Mouse (Mus musculus) gastrocnemius, postnatal 10 days (tissue): ENCODE data around the gene Bag5. TPM values are rescaled to one million over a fixed set of nuclear protein-coding genes. Genes with fewer than 3 reads are reported as not detected.
"Not testable (repeated sequence)": the region's sequence is repeated elsewhere in the genome, so short reads cannot be mapped to it uniquely, and the experiment has no call there.

Experiments used
- DNase-seq: peaks from one replicate; pipeline ENCODE4 v3.0.0; 2021; ENCODE audit warnings: mixed read lengths
- total RNA-seq, 2 experiments: library from RNA; stranded (reverse); gene quantifications; 2 replicates each; pipeline ENCODE4 v1.2.3; 2021

Gene Bag5
- total RNA-seq, 2 experiments from 2014 or later, result 17.5 to 21.1 TPM

- DNase-seq, result not testable (repeated sequence)
These were observed 23.6 kb upstream of the Bag5 start for GRCm38 (mm10) chr12:111736676-111737075.

DNA sequence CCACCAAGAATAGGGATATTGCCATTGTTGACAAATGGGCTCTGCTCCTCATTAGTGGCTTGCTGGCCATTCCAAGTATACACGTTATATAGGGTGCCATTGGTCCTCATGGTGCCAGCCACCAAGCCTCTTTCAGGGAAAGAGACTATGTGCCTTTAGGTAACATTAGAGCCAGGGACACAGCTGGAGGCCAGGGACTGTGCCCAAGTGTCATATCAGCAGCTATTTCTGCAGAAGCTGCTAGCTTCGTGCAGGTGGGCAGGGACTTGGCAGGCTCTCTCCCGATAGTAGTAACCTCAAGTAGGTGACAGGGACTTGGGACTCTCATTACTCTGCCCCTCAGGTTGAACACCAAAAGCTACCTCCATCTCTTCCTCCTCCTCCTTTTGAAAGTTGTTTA, 21.9 kb upstream of the Bag5 start:
- DNase-seq, result no peak

GRCm38 (mm10) chr12:111732921-111733320, 19.9 kb upstream of the Bag5 start:
- no peak for DNase-seq

DNA sequence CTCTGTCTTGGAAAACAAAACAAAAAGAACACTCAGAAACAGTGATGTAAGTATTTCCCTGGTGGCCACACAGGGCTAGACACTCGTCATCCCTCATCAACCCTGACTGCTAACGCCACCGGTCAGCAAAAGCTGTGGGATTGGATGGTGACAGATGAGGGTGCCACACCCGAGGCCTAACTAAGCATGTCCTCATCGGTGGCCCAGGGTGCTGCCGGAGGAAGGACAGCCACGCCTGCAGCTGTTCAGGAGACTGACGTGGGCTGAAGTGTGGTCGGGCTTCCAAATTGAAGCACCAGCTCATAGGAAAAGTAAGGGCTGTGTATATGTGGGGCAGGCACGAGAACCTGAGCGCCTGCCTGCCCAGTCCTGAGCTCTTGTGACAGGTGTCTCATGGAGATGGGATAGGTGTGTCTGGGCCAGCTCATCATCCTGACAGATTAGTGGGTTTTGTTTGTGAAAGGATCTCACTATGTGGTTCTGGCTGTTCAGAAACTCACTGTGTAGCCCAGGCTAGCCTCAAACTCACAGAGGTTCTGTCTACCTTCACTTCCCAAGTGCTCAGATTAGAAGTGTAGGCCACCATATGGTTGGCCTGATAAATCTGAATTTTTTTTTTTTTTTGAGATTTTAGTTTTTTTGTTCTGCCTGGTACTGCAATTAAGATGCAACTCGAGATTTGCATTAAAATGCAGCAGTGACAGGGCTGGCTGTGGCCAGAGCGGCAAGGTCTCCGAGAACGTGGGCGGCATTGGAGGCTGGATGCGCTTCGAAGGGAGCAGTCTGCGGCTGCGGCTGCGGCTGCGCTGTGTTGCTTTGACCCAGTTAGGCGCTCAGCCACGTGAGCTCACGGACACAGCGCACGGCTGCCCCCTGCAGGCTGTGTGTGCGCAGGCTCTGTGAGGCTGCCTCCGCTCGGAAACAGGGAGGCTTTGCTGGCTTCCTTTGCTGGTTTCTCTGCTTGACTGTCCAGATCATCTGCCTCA, 19.1 kb upstream of the Bag5 start:
- peak; percentile 91 for DNase-seq

DNA sequence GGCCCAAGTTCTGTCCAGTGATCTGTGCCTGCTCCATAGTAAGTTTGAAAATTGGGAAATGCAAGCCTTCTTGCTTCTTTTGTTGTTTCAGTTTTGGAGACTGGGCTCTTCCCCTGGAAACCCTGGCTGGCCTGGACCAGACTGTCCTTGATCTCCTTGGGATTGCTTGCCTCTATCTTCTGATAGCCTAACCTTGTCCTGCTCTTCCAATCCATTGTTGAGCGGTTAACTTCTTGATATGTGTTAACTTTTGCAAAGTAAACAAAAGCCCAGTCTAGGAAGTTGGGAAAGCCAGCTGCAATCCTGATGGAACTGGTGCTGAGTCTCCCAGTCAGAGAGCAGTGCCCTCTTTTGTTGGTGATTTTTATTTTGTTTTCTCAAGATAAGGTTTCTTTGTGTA, 14.9 kb upstream of the Bag5 start:
- DNase-seq, result no peak

DNA sequence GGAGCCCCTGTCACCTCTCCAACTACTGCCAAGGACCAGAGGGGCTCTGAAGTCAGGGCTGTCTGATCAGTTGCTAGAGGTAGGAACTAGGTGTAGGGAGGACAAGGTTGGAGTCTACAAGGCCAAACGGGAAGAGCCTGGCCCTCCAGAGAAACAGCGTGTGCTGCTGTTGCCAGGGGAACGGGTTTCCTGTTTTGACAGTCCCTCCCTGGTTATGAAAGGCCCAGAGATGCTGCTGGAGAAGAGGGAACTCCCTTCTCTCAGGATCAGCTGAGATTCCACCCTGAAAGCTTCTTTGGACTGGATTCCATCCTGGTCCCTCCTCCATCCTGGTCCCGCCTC, 13.0 kb upstream of the Bag5 start:
- no peak for DNase-seq

- DNase-seq, result no peak
These were observed 12.5 kb upstream of the Bag5 start for GRCm38 (mm10) chr12:111725338-111726121.

- DNase-seq, result peak; percentile 53
These were observed 11.7 kb upstream of the Bag5 start for GRCm38 (mm10) chr12:111724638-111725337.

- peak; percentile 76 for DNase-seq
These were observed 9.6 kb upstream of the Bag5 start for GRCm38 (mm10) chr12:111722654-111723053.

GRCm38 (mm10) chr12:111720222-111720621, 7.2 kb upstream of the Bag5 start:
- DNase-seq, result no peak

GRCm38 (mm10) chr12:111718656-111719055, 5.6 kb upstream of the Bag5 start:
- no peak for DNase-seq

DNA sequence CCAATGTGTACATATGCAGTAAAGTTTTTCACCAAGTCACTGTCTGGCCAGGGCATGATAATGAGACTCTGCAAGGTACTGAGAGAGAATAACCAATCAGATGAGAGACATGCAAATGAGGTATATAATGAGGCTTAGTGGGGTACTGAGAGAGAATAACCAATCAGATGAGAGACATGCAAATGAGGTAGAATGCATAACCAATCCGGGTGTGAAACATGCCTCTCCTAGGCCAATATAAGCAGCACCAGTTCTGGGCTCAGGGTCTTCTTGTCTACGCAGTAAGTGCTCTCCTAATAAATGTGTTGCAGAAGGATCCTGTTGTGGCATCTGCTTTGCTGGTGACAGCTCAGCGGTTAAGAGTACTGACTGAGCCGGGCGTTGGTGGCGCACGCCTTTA, 3.4 kb upstream of the Bag5 start:
- DNase-seq, result no peak

- not testable (repeated sequence) for DNase-seq
These were observed 823 bp upstream of the Bag5 start for GRCm38 (mm10) chr12:111713880-111714279.

DNA sequence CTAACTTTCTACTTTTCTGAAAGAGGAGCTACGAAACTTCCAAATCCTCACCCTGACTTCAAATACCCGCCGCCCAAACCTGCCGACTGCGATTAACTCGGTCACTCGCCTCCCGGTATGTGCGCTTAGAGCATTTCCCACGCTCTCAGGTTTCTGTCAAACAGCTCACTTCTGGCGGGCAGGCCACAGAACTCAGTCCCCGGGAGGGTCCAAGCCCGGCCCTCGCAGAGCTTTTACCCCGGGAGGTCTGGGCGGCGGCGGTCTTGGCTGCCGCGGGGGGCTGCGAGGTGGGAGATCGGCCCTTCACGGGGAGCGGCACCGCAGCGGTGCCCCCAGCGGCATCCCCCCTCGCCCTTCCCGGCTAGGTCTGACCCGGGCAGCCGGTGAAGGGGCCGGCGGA, 581 bp downstream of the Bag5 start:
- DNase-seq, result no peak

- no peak for DNase-seq
These were observed 3.0 kb downstream of the Bag5 start for GRCm38 (mm10) chr12:111710091-111710490.

- no peak for DNase-seq
These were observed 4.9 kb downstream of the Bag5 start for GRCm38 (mm10) chr12:111708181-111708580.

GRCm38 (mm10) chr12:111705186-111705973, 7.7 kb downstream of the Bag5 start:
- peak; percentile 75 for DNase-seq

- peak; percentile 71 for DNase-seq
These were observed 8.4 kb downstream of the Bag5 start for GRCm38 (mm10) chr12:111704609-111705008.

DNA sequence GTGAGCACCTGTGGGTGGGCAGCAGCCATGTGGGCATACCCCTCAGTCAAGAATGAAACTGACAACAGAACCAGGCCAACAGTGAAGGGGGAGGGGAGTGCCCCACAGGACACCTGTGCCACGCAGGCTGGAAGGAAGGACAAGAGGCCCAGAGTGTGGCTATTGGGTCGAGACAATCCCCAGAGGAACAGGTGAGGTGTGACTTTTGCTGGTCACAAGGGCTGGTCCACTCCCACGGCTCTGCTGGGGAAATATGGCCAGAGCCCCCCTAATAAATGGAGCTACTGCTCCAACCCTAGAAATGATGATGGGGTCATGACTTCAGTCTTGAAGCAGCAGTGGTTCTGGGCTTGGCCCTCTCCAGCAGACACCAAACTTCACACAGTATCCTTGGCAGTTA, 9.8 kb downstream of the Bag5 start:
- DNase-seq, result no peak

DNA sequence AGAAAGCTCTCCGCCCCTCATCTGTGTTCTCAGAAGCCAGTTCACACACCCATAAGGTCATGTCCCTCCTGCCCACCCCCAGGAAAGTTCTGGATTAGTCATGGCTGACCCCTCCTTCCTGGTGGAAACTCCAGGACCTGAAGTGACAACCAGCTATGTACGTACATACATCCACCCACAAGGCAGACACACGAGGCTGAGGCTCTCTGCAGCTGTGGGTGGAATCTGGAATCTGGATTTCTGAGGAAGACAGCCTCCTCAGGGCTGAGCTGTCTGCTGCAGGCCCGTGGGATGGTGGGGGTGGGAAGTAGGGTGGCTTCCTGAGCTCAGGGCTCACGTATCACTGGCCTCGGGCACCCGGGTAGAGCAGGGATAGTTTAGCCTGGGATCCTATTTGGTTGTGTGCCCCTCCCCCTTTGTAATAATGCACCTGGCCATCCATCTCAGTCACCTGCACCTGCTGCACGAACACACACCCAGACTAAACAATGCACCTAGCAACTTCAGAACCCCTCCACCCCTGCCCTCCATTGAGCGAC, 12.1 kb downstream of the Bag5 start:
- no peak for DNase-seq

DNA sequence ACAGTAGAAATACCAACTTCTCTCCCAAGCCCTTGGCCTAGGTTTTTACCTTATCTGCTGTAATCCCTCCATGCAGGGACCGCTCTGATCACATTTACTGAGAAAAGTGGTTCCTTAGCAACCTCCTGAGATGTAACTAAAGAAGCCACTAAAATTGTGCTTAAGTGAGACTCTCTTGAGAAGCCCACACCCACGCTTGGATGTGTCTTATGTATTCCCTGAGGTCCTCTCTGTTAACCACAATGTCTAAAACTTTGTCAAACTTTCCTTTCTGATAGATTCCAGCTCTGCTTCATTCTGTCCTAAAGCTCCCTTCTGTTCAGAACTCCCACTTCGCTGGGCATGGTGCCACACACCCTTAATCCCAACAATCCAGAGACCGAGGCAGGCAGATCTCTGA, 13.5 kb downstream of the Bag5 start:
- no peak for DNase-seq
